Mouse (Mus musculus) stomach, embryonic 15.5 days (tissue): ENCODE results near the gene Gpr37l1. TPM values are rescaled to one million over a fixed set of nuclear protein-coding genes. Genes with fewer than 3 reads are reported as not detected.
A peak's percentile ranks its signal among the peaks of the same experiment; 100 is the strongest.
"Not testable (repeated sequence)": the region's sequence is repeated elsewhere in the genome, so short reads cannot be mapped to it uniquely, and the experiment has no call there.

ENCODE experiments used
- ATAC-seq: fragments of 200-750 bp; cut with Nextera tagmentation; 2 replicates; pipeline ENCODE4 v1.8.0; 2017; ENCODE audit warnings: low read depth, moderate number of reproducible peaks, moderate TSS enrichment; ENCODE audit not compliant: insufficient read depth, low FRiP score
- H3K27ac ChIP-seq: fragments of 300-500 bp; sonication (generic); 2 replicates; pipeline ENCODE4 v1.5.1; 2015; ENCODE audit warnings: mild to moderate bottlenecking, inconsistent platforms
- H3K27me3 ChIP-seq: fragments of 300-500 bp; sonication (generic); replicated peaks from 2 replicates; pipeline ENCODE4 v1.6.1; 2015; ENCODE audit warnings: inconsistent platforms
- H3K36me3 ChIP-seq: fragments of 300-500 bp; sonication (generic); 2 replicates; pipeline ENCODE4 v1.6.1; 2015; ENCODE audit warnings: inconsistent platforms
- H3K4me1 ChIP-seq: fragments of 300-500 bp; sonication (generic); 2 replicates; pipeline ENCODE4 v1.6.1; 2015; ENCODE audit warnings: inconsistent platforms
- H3K4me2 ChIP-seq: fragments of 300-500 bp; sonication (generic); 2 replicates; pipeline ENCODE4 v1.6.1; 2015; ENCODE audit warnings: mild to moderate bottlenecking, inconsistent platforms
- H3K4me3 ChIP-seq: fragments of 300-500 bp; sonication (generic); replicated peaks from 2 replicates; pipeline ENCODE4 v1.5.1; 2015; ENCODE audit warnings: inconsistent platforms
- H3K9ac ChIP-seq: fragments of 300-500 bp; sonication (generic); 2 replicates; pipeline ENCODE4 v1.6.1; 2015; ENCODE audit warnings: inconsistent platforms
- H3K9me3 ChIP-seq: fragments of 300-500 bp; sonication (generic); 2 replicates; pipeline ENCODE4 v1.6.1; 2016; ENCODE audit warnings: inconsistent platforms
- WGBS: fragments of 180-500 bp; shearing (Covaris S2); methylation state at CpG from one replicate; pipeline ENCODE4 v1.1.7; 2015; 5-methylcytosine and 5-hydroxymethylcytosine counted together
- polyA plus RNA-seq: library from polyadenylated mRNA; unstranded; fragments of >200 nt; fragmentation: Nextera tagmentation; extraction: Ambion mirVana; gene quantifications from 2 replicates; pipeline ENCODE4 v1.2.1, GENCODE M21; 2015

The Gpr37l1 gene
- polyA plus RNA-seq, 1 experiment from 2014 or later: 0.78 TPM

GRCm38 (mm10) chr1:135195907-135196440, 28.5 kb upstream of the Gpr37l1 start:
- no peaks in the 10 kb centered on the region for H3K27me3 ChIP-seq
- H3K9ac ChIP-seq: no peak overlapping the region
- WGBS: 66% methylated on average over 6 of the region's 6 CpGs
- H3K4me1 ChIP-seq: peaks cover 21% of the 10 kb centered on the region
- no peak overlapping the region for H3K4me3 ChIP-seq
- no peaks in the 10 kb centered on the region for H3K9me3 ChIP-seq
- no peaks in the 10 kb centered on the region for H3K36me3 ChIP-seq
- H3K27ac ChIP-seq: peak overlapping the region; percentile 61; the same call in 1 of the 2 replicates
- ATAC-seq: no peak
- no peak overlapping the region for H3K4me2 ChIP-seq

DNA sequence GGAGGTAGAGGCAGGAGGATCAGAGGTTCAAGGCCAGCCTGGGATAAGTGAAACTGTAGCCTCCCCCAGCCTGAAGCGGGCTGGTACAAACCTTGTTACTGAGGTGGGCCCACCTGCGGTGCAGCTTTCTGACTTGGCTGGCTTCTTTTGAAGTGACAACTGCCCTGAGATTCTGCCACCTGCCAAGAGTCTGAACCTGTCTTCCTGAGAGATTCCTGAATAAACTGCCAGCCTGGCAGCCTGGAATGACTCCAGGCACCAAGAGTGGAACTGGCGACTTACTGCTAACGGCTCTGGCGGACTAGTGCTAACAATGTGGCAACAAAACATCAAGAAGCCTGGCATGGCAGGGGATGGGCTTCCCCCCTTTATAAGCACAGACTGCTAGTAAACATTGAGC, 26.9 kb upstream of the Gpr37l1 start:
- H3K9me3 ChIP-seq, H3K36me3 ChIP-seq, ATAC-seq, H3K27me3 ChIP-seq, H3K4me3 ChIP-seq, H3K9ac ChIP-seq, H3K4me2 ChIP-seq: not testable (repeated sequence)
- 77% methylated on average over 5 of the region's 5 CpGs for WGBS
- peak overlapping the region; percentile 28; the same call in 1 of the 2 replicates for H3K27ac ChIP-seq
- H3K4me1 ChIP-seq: peaks cover 16% of the 10 kb centered on the region

DNA sequence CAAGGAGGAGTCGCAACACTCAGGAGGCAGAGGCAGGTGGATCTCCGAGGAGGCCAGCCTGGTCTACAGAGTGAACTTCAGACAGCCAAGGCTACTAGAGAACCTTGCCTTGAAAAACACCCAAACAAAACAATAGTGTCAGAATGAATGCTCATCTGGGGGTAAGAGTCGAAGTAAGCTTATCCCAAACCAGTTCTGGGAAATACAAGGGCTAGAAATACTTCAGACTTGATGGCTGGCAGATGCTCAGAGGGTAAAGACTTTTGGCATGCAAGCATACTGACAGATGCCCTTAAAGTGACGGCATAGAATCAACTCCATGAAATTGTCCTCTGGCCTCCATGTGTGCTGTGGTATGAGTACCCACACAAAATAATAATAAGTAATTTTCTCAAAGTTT, 21.7 kb upstream of the Gpr37l1 start:
- H3K36me3 ChIP-seq: no peaks in the 10 kb centered on the region

GRCm38 (mm10) chr1:135188197-135188596, 20.7 kb upstream of the Gpr37l1 start:
- Histone ChIP-seq H3K27ac (no peak overlapping the region), H3K27me3 (no peaks in the 10 kb centered on the region), H3K9ac (no peak overlapping the region), H3K36me3 (no peaks in the 10 kb centered on the region), H3K4me1 (0 out of 2 replicates have a peak, but pooled peaks cover 6% of the 10 kb centered on the region), H3K4me3 (no peak overlapping the region), H3K9me3 (no peaks in the 10 kb centered on the region), H3K4me2 (no peak overlapping the region)
- 34% methylated on average over 3 of the region's 3 CpGs for WGBS
- no peak for ATAC-seq

More for the DNA sequence above, 21.7 kb upstream of the Gpr37l1 start:
- Histone ChIP-seq H3K27ac (no peak overlapping the region), H3K4me2 (no peak overlapping the region), H3K4me1 (no peaks in the 10 kb centered on the region), H3K27me3 (no peaks in the 10 kb centered on the region), H3K9me3 (no peaks in the 10 kb centered on the region), H3K4me3 (no peak overlapping the region), H3K9ac (no peak overlapping the region)
- WGBS: 89% methylated on average over 4 of the region's 4 CpGs
- ATAC-seq: no peak

- not testable (repeated sequence) for H3K27me3 ChIP-seq, H3K4me2 ChIP-seq, ATAC-seq, H3K9ac ChIP-seq, H3K36me3 ChIP-seq, H3K27ac ChIP-seq, H3K4me3 ChIP-seq, H3K4me1 ChIP-seq, H3K9me3 ChIP-seq
- 34% methylated on average over 2 of the region's 2 CpGs for WGBS
These were observed 19.5 kb upstream of the Gpr37l1 start for GRCm38 (mm10) chr1:135187016-135187415.

- ATAC-seq: no peak
- no peaks in the 10 kb centered on the region for H3K9me3 ChIP-seq
- H3K27ac ChIP-seq: no peak overlapping the region
- no peak overlapping the region for H3K9ac ChIP-seq
- no peak overlapping the region for H3K4me2 ChIP-seq
- H3K4me3 ChIP-seq: no peak overlapping the region
- peaks cover 9% of the 10 kb centered on the region; the same call in 1 of the 2 replicates for H3K4me1 ChIP-seq
- H3K36me3 ChIP-seq: no peaks in the 10 kb centered on the region
- H3K27me3 ChIP-seq: no peaks in the 10 kb centered on the region
- 43% methylated on average over 8 of the region's 8 CpGs for WGBS
These were observed 18.9 kb upstream of the Gpr37l1 start for GRCm38 (mm10) chr1:135186427-135186826.

DNA sequence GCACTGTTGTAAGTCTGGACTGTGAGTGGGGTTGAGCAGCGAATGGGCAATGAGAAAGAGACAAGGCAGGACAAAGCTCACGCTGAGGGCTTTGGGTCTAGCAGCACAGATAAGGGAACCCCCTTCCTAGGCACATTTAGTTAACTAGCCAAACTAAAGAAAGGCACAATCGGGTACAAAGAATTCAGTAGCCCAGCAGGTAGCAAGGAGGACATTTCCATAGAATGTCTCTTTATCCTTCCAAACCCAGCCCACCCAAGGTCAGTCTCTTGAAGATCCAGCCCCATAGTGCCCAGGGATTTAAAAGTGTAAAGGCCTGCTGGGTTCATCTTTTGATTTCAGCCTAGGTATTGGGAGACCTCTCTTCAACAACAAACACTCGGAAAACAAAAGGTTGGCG, 18.5 kb upstream of the Gpr37l1 start:
- Histone ChIP-seq H3K27me3 (no peaks in the 10 kb centered on the region), H3K36me3 (no peaks in the 10 kb centered on the region), H3K9me3 (no peaks in the 10 kb centered on the region), H3K4me1 (peaks cover 9% of the 10 kb centered on the region; the same call in 1 of the 2 replicates), H3K4me2 (no peak overlapping the region), H3K9ac (no peak overlapping the region), H3K27ac (no peak overlapping the region), H3K4me3 (no peak overlapping the region)
- 64% methylated on average over 5 of the region's 5 CpGs for WGBS
- ATAC-seq: no peak

GRCm38 (mm10) chr1:135183941-135184570, 16.6 kb upstream of the Gpr37l1 start:
- no peak for ATAC-seq
- no peaks in the 10 kb centered on the region for H3K27me3 ChIP-seq
- no peak overlapping the region for H3K4me3 ChIP-seq
- peaks cover 9% of the 10 kb centered on the region; the same call in 1 of the 2 replicates for H3K4me1 ChIP-seq
- H3K27ac ChIP-seq: peak overlapping the region; percentile 90
- no peaks in the 10 kb centered on the region for H3K36me3 ChIP-seq
- no peak overlapping the region for H3K9ac ChIP-seq
- no peaks in the 10 kb centered on the region for H3K9me3 ChIP-seq
- no peak overlapping the region for H3K4me2 ChIP-seq
- 57% methylated on average over 11 of the region's 11 CpGs for WGBS

DNA sequence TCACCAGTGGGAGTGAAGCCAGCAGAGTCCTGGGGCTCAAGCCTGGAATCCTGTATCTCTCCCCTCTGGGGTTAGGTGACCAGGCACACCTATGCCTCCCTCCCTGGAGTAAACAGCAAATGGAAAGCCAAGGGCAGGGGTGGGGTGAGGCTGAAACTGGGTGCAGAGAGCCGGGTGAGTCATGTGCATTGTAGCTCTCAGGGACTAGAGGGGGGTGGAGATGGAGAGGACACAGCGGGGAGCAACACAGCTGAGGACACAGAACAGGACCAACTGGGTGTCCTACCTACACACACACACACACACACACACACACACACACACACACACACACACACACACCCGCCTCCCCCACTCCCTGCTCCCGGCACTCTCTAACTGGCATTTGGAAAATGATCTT, 16.0 kb upstream of the Gpr37l1 start:
- no peak overlapping the region for H3K4me3 ChIP-seq
- no peaks in the 10 kb centered on the region for H3K9me3 ChIP-seq
- peaks cover 9% of the 10 kb centered on the region; the same call in 1 of the 2 replicates for H3K4me1 ChIP-seq
- peak overlapping the region; percentile 90 for H3K27ac ChIP-seq
- no peaks in the 10 kb centered on the region for H3K36me3 ChIP-seq
- no peaks in the 10 kb centered on the region for H3K27me3 ChIP-seq
- peak; percentile 64 for ATAC-seq
- no peak overlapping the region for H3K9ac ChIP-seq
- H3K4me2 ChIP-seq: 0 out of 2 replicates have a peak overlapping the region, but pooled peaks have one; percentile 8
- 54% methylated on average over 4 of the region's 4 CpGs for WGBS

- WGBS: 59% methylated on average over 3 of the region's 3 CpGs
- no peaks in the 10 kb centered on the region for H3K36me3 ChIP-seq
- no peak overlapping the region for H3K4me3 ChIP-seq
- H3K4me2 ChIP-seq: 0 out of 2 replicates have a peak overlapping the region, but pooled peaks have one; percentile 8
- peak overlapping the region; percentile 90 for H3K27ac ChIP-seq
- peaks cover 9% of the 10 kb centered on the region; the same call in 1 of the 2 replicates for H3K4me1 ChIP-seq
- no peaks in the 10 kb centered on the region for H3K9me3 ChIP-seq
- no peak overlapping the region for H3K9ac ChIP-seq
- H3K27me3 ChIP-seq: no peaks in the 10 kb centered on the region
- ATAC-seq: peak; percentile 13; the same call in 1 of the 2 replicates
These were observed 15.5 kb upstream of the Gpr37l1 start for GRCm38 (mm10) chr1:135182975-135183374.

DNA sequence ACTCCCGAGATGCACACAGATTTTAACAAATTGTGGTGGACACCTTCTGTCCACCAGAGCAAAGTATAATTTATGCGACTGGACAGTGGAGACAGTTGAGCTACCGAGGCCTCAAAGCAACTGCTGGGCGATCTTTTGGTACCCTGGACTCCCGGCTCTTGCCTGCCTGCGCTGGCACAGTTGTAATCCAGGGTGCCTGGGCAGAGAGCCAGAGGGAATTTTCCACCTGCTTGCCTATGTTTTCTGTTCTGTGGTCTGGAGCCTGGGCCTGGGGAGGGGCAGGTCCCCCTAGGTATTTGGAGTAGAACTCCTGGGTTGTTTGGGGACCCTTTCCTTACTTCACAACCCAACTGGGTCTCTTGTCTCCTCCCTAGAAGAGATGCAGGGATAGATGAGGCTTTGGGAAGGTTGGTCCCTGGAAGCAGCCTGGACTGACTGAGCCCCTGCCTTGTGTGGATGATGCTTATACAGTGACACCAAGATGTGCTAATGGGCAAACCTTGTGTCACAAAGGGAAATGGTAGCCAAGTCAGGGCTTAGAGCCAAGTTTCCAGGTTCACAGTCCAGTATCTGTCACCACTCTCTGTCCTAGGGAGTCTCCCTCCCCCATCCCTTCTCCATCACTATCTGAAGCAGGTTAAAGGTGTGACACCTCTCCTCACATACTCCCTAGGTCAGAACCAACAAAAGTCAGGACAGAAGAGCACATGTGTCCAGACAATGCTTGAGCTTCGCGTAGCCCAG, 14.6 kb upstream of the Gpr37l1 start:
- no peak overlapping the region for H3K9ac ChIP-seq
- no peak overlapping the region for H3K4me2 ChIP-seq
- H3K27ac ChIP-seq: peak overlapping the region; percentile 90; the same call in 1 of the 2 replicates
- no peaks in the 10 kb centered on the region for H3K36me3 ChIP-seq
- 75% methylated on average over 8 of the region's 8 CpGs for WGBS
- no peak for ATAC-seq
- H3K27me3 ChIP-seq: no peaks in the 10 kb centered on the region
- no peaks in the 10 kb centered on the region for H3K9me3 ChIP-seq
- H3K4me1 ChIP-seq: peaks cover 9% of the 10 kb centered on the region; the same call in 1 of the 2 replicates
- no peak overlapping the region for H3K4me3 ChIP-seq

GRCm38 (mm10) chr1:135181275-135181674, 13.8 kb upstream of the Gpr37l1 start:
- Histone ChIP-seq H3K9me3 (no peaks in the 10 kb centered on the region), H3K4me2 (no peak overlapping the region), H3K4me1 (peaks cover 9% of the 10 kb centered on the region; the same call in 1 of the 2 replicates), H3K4me3 (no peak overlapping the region), H3K36me3 (no peaks in the 10 kb centered on the region), H3K27me3 (no peaks in the 10 kb centered on the region), H3K9ac (no peak overlapping the region), H3K27ac (peak overlapping the region; percentile 28; the same call in 1 of the 2 replicates)
- WGBS: 63% methylated on average over 4 of the region's 4 CpGs
- no peak for ATAC-seq
